Mouse (Mus musculus) heart, adult 2 months (tissue): ENCODE measurements around the gene Wdr13.

Experiments used
- CTCF ChIP-seq: fragments of 200-600 bp; IDR thresholded peaks from 2 replicates; pipeline ENCODE4 v1.8.1; 2022; ENCODE audit warnings: antibody characterized with exemption, mild to moderate bottlenecking, moderate library complexity
- EP300 ChIP-seq: fragments of 200-500 bp; IDR thresholded peaks from 2 replicates; pipeline ENCODE4 v1.6.1; 2011; ENCODE audit warnings: low read depth, low read length, control low read depth; ENCODE audit not compliant: insufficient read depth
- POLR2A ChIP-seq: fragments of 200-500 bp; IDR thresholded peaks from 2 replicates; pipeline ENCODE4 v1.6.1; 2011; ENCODE audit warnings: mild to moderate bottlenecking, low read depth, low read length, control low read depth; ENCODE audit not compliant: insufficient read depth

- TF ChIP-seq CTCF (no peak), POLR2A (no peak), EP300 (no peak)
Measured at GRCm38 (mm10) chrX:8140446-8140845, 7.8 kb upstream of the Wdr13 start.
